Mouse (Mus musculus) right cerebral cortex, postnatal 36 days (tissue): Measurements from ENCODE around the gene Olfr122.

ENCODE experiments used
- DNase-seq, 2 experiments: peaks; one replicate each; pipeline ENCODE4 v3.0.0; 2022; ENCODE audit warnings: low spot score in 2 of 2, mixed read lengths in 1 of 2

The Olfr122 gene

DNA sequence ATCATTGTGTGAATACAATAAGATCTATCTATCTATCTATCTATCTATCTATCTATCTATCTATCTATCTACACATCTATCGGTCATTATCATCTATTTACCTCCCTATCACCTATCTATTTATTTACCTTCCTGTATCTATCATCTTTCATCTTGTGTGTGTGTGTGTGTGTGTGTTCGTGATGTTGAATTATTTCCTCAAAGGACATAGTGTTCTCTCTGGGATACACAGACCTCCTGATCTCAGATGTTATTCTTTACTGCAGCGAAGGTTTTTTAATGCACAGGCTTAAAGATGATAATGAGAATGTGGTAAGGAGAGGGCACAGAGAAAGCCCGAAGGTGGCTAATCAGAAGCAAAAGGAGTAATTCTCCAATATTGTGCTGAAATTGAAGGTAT lies at the start of gene Olfr122:
Gene Olfr122, plus strand, starts transcription at position 301 of the 400 bp plus-strand sequence.
- DNase-seq, result no peak

DNA sequence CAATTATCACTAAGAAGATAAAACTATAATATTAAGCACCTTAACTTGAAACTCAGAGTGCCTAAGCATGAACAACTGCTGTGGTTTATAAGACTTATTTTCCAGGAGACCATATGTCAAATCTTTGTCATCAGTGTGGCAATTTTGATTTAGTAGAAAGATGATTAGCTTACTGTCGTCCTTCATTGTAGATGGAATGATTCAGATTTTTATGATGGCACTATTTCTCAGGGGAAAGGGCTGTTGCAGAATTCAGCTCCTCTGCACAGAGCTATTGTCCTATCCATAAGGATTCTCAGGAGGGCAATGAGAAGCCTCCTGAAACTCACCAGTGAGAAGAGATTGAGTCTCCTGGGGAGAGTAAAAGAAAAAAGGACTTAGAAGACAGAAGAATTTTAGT lies 46.9 kb upstream of the Olfr122 start, which contains the start of gene Olfr120:
Gene Olfr120, plus strand, starts transcription at position 301 of the 400 bp plus-strand sequence.
- DNase-seq, result no peak

DNA sequence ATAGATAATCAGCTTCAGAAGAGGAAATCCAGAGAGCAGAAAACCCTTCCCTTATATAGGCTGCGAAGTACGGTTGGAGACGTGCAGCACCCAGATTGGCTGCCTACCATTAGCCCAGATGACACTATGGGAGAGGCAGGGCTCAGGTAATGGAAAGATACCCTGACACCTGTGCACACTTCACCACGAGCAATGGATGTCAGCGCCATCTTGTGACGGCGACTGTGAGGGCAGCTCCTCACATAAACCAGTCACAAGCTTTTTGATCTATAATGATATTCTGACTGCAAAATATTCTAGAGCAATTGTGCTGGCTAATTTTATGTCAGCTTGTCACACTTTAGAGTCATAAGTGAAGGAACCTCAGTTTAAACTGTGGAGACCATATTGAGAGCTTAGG lies 30.3 kb upstream of the Olfr122 start:
- no peak for DNase-seq

DNA sequence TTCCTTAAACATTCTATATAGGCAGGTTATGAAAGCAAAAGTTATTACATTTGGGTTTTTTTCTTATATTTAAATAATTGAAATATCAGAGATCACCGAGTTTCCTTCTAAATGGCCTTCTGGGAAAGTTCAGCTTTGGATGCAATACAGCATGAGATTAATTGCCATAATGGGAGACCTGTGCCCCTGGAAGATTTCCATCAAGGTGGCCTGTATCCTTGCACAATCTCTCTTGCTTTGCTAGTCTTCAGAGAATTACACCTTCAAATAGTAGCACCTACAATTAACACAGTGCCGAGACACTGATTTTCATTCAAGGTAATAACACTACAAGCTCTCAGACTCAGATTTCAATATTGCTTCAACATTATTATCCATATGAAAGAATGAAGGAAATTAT lies 24.8 kb downstream of the Olfr122 start, which contains the start of gene Olfr123:
Gene Olfr123, plus strand, starts transcription at position 301 of the 400 bp plus-strand sequence.
- DNase-seq, result no peak

DNA sequence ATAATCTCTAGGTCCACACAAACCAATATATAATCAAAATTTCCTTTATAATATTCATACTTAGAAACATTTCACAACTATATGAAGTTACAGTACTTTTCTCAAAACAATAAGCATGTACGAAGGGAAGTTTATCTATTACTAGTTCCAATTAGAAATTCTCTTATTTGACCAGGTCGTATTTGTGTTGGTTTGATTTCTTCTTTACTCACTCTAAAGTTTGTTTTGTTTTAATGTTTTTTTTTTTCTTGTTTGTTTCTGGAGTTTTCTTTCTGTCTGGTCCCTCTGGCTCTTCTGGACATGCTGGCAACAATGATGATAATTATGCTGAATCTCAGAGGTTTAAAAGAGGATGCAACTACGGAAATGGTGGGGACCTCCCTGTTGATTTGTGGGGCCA lies 31.2 kb downstream of the Olfr122 start, which contains the start of gene Olfr124:
Gene Olfr124, plus strand, starts transcription at position 301 of the 400 bp plus-strand sequence.
- DNase-seq, result no peak
